Mouse (Mus musculus) erythroblast, embryonic 14.5 days (primary cell): ENCODE results near the gene Churc1.

Experiments
- GATA1 ChIP-seq: IDR thresholded peaks from 2 replicates; pipeline ENCODE4 v1.6.1; 2012; ENCODE audit warnings: low read length, inconsistent platforms, mixed read lengths
- TAL1 ChIP-seq: IDR thresholded peaks from 3 replicates; pipeline ENCODE4 v1.6.1; 2012; ENCODE audit warnings: low read length, inconsistent platforms, mixed read lengths

DNA sequence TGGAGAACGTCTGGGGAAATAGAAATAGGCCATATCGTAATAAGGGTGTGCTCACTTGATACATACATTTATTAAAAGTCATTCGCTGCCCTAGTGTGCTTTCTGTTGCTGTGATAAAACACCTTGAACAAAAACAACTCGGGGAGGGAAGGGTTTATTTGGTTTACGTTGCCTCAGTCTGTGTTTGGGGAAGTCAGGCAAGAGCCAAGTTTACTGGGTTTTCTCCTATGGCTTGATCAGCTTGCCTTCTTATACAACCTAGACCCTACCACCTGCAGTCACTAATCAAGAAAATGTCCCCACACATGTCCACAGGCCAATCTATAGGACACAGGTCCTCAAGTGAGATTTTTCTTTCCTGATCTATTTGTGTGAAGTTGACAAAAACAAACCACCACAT is 6.2 kb downstream of the Churc1 start:
- TF ChIP-seq GATA1 (no peak), TAL1 (no peak)
